Mouse (Mus musculus) ES-Bruce4 (cell line): ENCODE measurements at regions not wholly inside any gene's neighbourhood (a gene's known extent, or its start where the extent isn't known, plus 50 kb on each side); places are given as distances from the start of the nearest gene placed in this dataset.

Experiments
- CTCF ChIP-seq: IDR thresholded peaks from one replicate; pipeline ENCODE4 v1.8.1; 2011; ENCODE audit warnings: low read depth, low read length
- EP300 ChIP-seq: IDR thresholded peaks from 2 replicates; pipeline ENCODE4 v1.6.1; 2011; ENCODE audit warnings: low read depth, low read length; ENCODE audit not compliant: insufficient read depth
- POLR2A ChIP-seq: IDR thresholded peaks from one replicate; pipeline ENCODE4 v1.8.1; 2011; ENCODE audit warnings: low read length; ENCODE audit not compliant: insufficient read depth

DNA sequence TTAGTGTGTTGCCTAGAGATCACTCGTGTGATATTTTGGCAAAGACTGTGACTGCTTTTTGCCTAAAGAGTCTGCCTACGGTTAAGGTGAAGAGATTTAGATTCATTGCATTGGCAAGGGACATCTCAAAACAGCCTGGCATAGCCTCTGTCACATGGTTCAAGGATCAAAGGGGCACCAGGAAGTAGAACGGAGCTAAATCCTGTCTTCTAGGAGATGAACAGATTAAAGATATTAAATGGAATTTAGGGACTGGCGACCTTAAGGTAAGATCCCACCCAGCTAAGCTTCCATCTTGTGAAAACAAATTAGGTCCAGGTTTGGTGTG lies 87.7 kb upstream of the Slc22a12 start:
- TF ChIP-seq CTCF (no peak), EP300 (no peak), POLR2A (no peak)
